Mouse (Mus musculus) stomach, embryonic 15.5 days (tissue): ENCODE results near the gene Zbtb34. TPM values are rescaled to one million over a fixed set of nuclear protein-coding genes. Genes with fewer than 3 reads are reported as not detected.

Experiments
- ATAC-seq: fragments of 200-750 bp; cut with Nextera tagmentation; 2 replicates; pipeline ENCODE4 v1.8.0; 2017; ENCODE audit warnings: low read depth, moderate number of reproducible peaks, moderate TSS enrichment; ENCODE audit not compliant: insufficient read depth, low FRiP score
- H3K27ac ChIP-seq: fragments of 300-500 bp; sonication (generic); 2 replicates; pipeline ENCODE4 v1.5.1; 2015; ENCODE audit warnings: mild to moderate bottlenecking, inconsistent platforms
- H3K27me3 ChIP-seq: fragments of 300-500 bp; sonication (generic); replicated peaks from 2 replicates; pipeline ENCODE4 v1.6.1; 2015; ENCODE audit warnings: inconsistent platforms
- H3K36me3 ChIP-seq: fragments of 300-500 bp; sonication (generic); 2 replicates; pipeline ENCODE4 v1.6.1; 2015; ENCODE audit warnings: inconsistent platforms
- H3K4me1 ChIP-seq: fragments of 300-500 bp; sonication (generic); 2 replicates; pipeline ENCODE4 v1.6.1; 2015; ENCODE audit warnings: inconsistent platforms
- H3K4me2 ChIP-seq: fragments of 300-500 bp; sonication (generic); 2 replicates; pipeline ENCODE4 v1.6.1; 2015; ENCODE audit warnings: mild to moderate bottlenecking, inconsistent platforms
- H3K4me3 ChIP-seq: fragments of 300-500 bp; sonication (generic); replicated peaks from 2 replicates; pipeline ENCODE4 v1.5.1; 2015; ENCODE audit warnings: inconsistent platforms
- H3K9ac ChIP-seq: fragments of 300-500 bp; sonication (generic); 2 replicates; pipeline ENCODE4 v1.6.1; 2015; ENCODE audit warnings: inconsistent platforms
- H3K9me3 ChIP-seq: fragments of 300-500 bp; sonication (generic); 2 replicates; pipeline ENCODE4 v1.6.1; 2016; ENCODE audit warnings: inconsistent platforms
- WGBS: fragments of 180-500 bp; shearing (Covaris S2); methylation state at CpG from one replicate; pipeline ENCODE4 v1.1.7; 2015; 5-methylcytosine and 5-hydroxymethylcytosine counted together
- polyA plus RNA-seq: library from polyadenylated mRNA; unstranded; fragments of >200 nt; fragmentation: Nextera tagmentation; extraction: Ambion mirVana; gene quantifications from 2 replicates; pipeline ENCODE4 v1.2.1, GENCODE M21; 2015

Zbtb34 gene
- polyA plus RNA-seq, 1 experiment from 2014 or later: 5.4 TPM

- Histone ChIP-seq H3K4me3 (no peak overlapping the region), H3K27me3 (no peaks in the 10 kb centered on the region), H3K4me1 (no peaks in the 10 kb centered on the region), H3K9ac (no peak overlapping the region), H3K36me3 (no peaks in the 10 kb centered on the region), H3K4me2 (no peak overlapping the region), H3K27ac (no peak overlapping the region), H3K9me3 (no peaks in the 10 kb centered on the region)
- 68% methylated on average over 2 of the region's 2 CpGs for WGBS
- ATAC-seq: no peak
These were observed 36.1 kb downstream of the Zbtb34 start for GRCm38 (mm10) chr2:33395053-33395452.

GRCm38 (mm10) chr2:33393951-33394635 lies 37.0 kb downstream of the Zbtb34 start:
- H3K4me3 ChIP-seq: no peak overlapping the region
- no peak for ATAC-seq
- WGBS: 72% methylated on average over 11 of the region's 11 CpGs
- H3K4me2 ChIP-seq: no peak overlapping the region
- no peaks in the 10 kb centered on the region for H3K9me3 ChIP-seq
- no peaks in the 10 kb centered on the region for H3K4me1 ChIP-seq
- H3K9ac ChIP-seq: no peak overlapping the region
- no peaks in the 10 kb centered on the region for H3K36me3 ChIP-seq
- H3K27ac ChIP-seq: no peak overlapping the region
- no peaks in the 10 kb centered on the region for H3K27me3 ChIP-seq

DNA sequence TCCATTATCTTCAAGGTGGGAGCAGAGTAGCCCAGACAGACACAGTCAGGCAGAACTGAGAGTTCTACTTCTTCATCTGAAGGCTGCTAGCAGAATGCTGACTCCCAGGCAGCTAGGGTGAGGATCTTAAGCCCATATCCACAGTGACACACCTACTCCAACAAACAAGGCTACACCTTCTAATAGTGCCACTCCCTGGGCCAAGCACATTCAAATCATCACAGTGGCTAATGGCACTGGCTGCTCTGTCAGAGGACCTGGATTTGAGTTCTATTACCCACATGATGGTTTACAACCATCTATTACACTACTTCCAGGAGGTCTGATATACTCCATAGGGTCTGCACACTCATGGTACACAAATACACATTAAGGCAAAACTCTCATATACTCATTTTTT lies 38.1 kb downstream of the Zbtb34 start:
- Histone ChIP-seq H3K9ac (no peak overlapping the region), H3K27ac (no peak overlapping the region), H3K4me3 (no peak overlapping the region), H3K36me3 (no peaks in the 10 kb centered on the region), H3K9me3 (no peaks in the 10 kb centered on the region), H3K27me3 (no peaks in the 10 kb centered on the region), H3K4me1 (no peaks in the 10 kb centered on the region), H3K4me2 (no peak overlapping the region)
- ATAC-seq: no peak

GRCm38 (mm10) chr2:33371648-33372408 lies 59.3 kb downstream of the Zbtb34 start:
- Histone ChIP-seq H3K27me3 (no peaks in the 10 kb centered on the region), H3K4me1 (peaks cover 8% of the 10 kb centered on the region; the same call in 1 of the 2 replicates), H3K36me3 (no peaks in the 10 kb centered on the region), H3K4me2 (peak overlapping the region; percentile 70), H3K9me3 (no peaks in the 10 kb centered on the region), H3K27ac (no peak overlapping the region), H3K9ac (no peak overlapping the region), H3K4me3 (peak overlapping the region; percentile 65)
- ATAC-seq: no peak
- 32% methylated on average over 18 of the region's 18 CpGs for WGBS

DNA sequence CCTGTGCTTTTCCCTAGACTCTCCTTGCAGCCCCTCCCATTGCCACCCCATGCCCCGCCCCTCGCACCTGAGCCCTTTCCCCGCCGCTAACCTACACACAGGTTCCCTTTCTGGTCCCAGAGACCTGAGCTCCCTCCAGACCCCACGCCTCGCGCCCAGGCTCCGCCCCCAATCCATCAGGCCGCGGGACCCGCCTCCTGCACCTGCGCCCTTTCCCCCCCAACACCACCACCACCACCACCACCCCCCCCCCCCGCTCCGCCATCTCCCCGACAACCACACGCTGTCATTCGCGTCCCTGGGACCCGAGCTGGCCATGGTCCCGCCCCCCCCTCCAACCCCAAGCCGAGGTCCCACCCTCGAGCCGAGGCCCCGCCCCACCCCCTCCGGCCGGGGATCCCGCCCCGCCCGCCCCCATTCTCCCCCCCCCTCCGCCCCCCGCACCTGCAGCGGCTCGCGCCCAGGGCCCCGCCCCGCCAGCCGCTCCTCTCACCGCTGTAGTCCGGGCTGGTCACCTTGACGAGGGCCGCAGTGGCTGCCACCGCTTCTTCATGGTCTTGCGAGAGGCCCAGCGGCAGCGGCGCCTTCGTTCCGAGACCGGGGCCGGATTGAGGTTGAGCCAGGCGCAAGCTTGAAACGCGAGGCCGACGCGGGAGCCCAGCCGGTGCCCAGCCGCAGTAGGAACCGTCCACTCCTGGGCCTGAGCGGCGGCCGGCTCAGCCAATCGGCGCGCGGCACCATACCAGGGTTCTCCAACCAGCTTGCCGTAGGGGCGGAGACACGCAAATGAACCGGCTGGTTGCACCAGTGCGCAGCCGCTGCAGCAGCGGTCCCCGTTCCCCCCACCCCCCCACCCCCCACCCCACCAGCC lies 60.1 kb downstream of the Zbtb34 start, which contains the start of gene Ralgps1:
Ralgps1 (minus strand) TSS at position 710 of the 871 bp plus-strand sequence.
- H3K4me2 ChIP-seq: peak within 1 kb of the TSS; percentile 70
- 0% methylated on average over 52 of the region's 74 CpGs for WGBS
- ATAC-seq: peak; percentile 97
- H3K27ac ChIP-seq: peak within 1 kb of the TSS; percentile 92
- H3K4me3 ChIP-seq: peak within 1 kb of the TSS; percentile 65
- H3K9ac ChIP-seq: peak within 1 kb of the TSS; percentile 26; the same call in 1 of the 2 replicates
- no peaks in the 10 kb centered on the region for H3K9me3 ChIP-seq
- peaks cover 14% of the 10 kb centered on the region; the same call in 1 of the 2 replicates for H3K4me1 ChIP-seq
- no peaks in the 10 kb centered on the region for H3K27me3 ChIP-seq
- no peaks in the 10 kb centered on the region for H3K36me3 ChIP-seq

- Histone ChIP-seq H3K9me3 (no peaks in the 10 kb centered on the region), H3K4me2 (peak overlapping the region; percentile 70), H3K4me1 (peaks cover 17% of the 10 kb centered on the region), H3K27me3 (no peaks in the 10 kb centered on the region), H3K36me3 (no peaks in the 10 kb centered on the region), H3K4me3 (peak overlapping the region; percentile 65), H3K27ac (no peak overlapping the region), H3K9ac (no peak overlapping the region)
- WGBS: 16% methylated on average over 14 of the region's 15 CpGs
- peak; percentile 46 for ATAC-seq
These were observed 60.8 kb downstream of the Zbtb34 start for GRCm38 (mm10) chr2:33370276-33370776.

- Histone ChIP-seq H3K27me3 (no peaks in the 10 kb centered on the region), H3K27ac (no peak overlapping the region), H3K9me3 (no peaks in the 10 kb centered on the region), H3K36me3 (no peaks in the 10 kb centered on the region), H3K9ac (no peak overlapping the region), H3K4me3 (no peak overlapping the region), H3K4me2 (no peak overlapping the region), H3K4me1 (peaks cover 19% of the 10 kb centered on the region)
- ATAC-seq: no peak
- 66% methylated on average over 3 of the region's 3 CpGs for WGBS
These were observed 61.7 kb downstream of the Zbtb34 start for GRCm38 (mm10) chr2:33369453-33369852.

GRCm38 (mm10) chr2:33368486-33368885 lies 62.6 kb downstream of the Zbtb34 start:
- Histone ChIP-seq H3K4me3 (no peak overlapping the region), H3K36me3 (no peaks in the 10 kb centered on the region), H3K27ac (no peak overlapping the region), H3K9me3 (no peaks in the 10 kb centered on the region), H3K4me1 (peaks cover 23% of the 10 kb centered on the region), H3K4me2 (no peak overlapping the region), H3K27me3 (no peaks in the 10 kb centered on the region), H3K9ac (no peak overlapping the region)
- ATAC-seq: no peak
- WGBS: 92% methylated on average over 1 of the region's 1 CpGs

DNA sequence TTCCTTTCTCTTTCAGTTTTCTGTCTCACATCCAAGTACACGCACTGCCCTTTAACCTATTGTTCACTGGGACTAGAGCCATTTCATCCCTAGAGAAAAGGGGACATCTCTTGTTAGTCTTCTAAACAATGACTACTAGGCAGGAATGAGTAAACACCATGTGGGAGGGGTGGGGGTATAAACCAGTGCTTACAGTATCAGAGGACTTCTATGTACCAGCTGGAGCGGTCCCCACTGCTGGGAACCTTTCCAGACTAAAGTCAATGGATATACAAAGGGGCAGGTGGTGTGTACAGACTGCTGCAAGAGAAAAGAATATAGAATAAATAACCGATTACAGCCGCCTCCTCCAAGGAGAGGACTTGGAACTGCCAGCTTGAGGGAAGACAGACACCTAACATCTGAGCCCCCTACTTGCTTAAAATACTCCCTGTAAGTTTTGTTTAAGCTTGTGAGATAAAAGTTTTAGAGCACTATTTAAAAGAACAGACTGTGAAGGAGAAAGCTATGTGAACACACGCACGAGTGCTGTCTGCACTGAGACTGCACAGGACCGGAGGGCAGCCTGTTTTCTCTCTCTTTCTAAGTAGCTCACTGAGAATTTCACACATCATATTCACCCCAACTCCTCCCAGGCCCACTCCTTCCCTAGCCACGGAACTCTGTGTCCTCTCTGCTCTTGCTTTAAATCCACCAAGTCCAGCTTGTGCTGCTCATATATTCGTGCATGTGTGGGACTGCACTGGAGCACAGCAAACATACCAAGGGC lies 65.2 kb downstream of the Zbtb34 start:
- 24% methylated on average over 9 of the region's 9 CpGs for WGBS
- H3K27ac ChIP-seq: peak overlapping the region; percentile 85
- H3K36me3 ChIP-seq: no peaks in the 10 kb centered on the region
- peak; percentile 64 for ATAC-seq
- no peaks in the 10 kb centered on the region for H3K9me3 ChIP-seq
- H3K9ac ChIP-seq: no peak overlapping the region
- peaks cover 23% of the 10 kb centered on the region for H3K4me1 ChIP-seq
- no peak overlapping the region for H3K4me3 ChIP-seq
- H3K27me3 ChIP-seq: no peaks in the 10 kb centered on the region
- 0 out of 2 replicates have a peak overlapping the region, but pooled peaks have one; percentile 4 for H3K4me2 ChIP-seq

DNA sequence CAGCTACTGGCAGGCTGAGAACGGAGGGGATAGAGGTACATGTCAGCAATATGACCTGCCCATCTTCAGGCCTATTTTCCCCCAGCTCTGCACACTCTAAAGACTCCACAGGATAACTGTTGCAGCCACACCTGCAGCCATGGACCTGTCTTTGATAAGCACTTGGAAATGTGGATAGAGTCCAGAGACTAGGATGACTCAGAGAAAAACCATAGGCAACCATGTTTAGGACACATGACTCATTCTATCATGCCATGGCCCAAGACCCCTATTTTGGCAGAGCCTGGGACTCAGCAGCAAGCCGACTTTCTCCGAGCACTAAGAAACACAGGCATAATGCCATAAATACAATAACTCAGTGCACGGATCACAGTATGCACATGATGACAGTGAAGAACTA lies 66.5 kb downstream of the Zbtb34 start:
- Histone ChIP-seq H3K36me3 (no peaks in the 10 kb centered on the region), H3K27me3 (no peaks in the 10 kb centered on the region), H3K9ac (no peak overlapping the region), H3K9me3 (no peaks in the 10 kb centered on the region), H3K4me1 (peaks cover 18% of the 10 kb centered on the region), H3K27ac (peak overlapping the region; percentile 85; the same call in 1 of the 2 replicates), H3K4me3 (no peak overlapping the region), H3K4me2 (no peak overlapping the region)
- WGBS: 84% methylated on average over 4 of the region's 4 CpGs
- no peak for ATAC-seq

GRCm38 (mm10) chr2:33363890-33364289 lies 67.2 kb downstream of the Zbtb34 start:
- Histone ChIP-seq H3K9me3 (no peaks in the 10 kb centered on the region), H3K27me3 (no peaks in the 10 kb centered on the region), H3K36me3 (no peaks in the 10 kb centered on the region), H3K9ac (no peak overlapping the region), H3K4me3 (no peak overlapping the region), H3K27ac (no peak overlapping the region), H3K4me2 (no peak overlapping the region), H3K4me1 (peaks cover 18% of the 10 kb centered on the region)
- ATAC-seq: no peak
- WGBS: 74% methylated on average over 4 of the region's 4 CpGs
